Mouse (Mus musculus) liver, postnatal 0 days (tissue): Measurements from ENCODE around the gene Emc10.

ENCODE experiments used
- CTCF ChIP-seq: sonication (generic); IDR thresholded peaks from 2 replicates; pipeline ENCODE4 v1.5.1; 2016; ENCODE audit warnings: antibody characterized with exemption, low read depth
- EP300 ChIP-seq: IDR thresholded peaks from 2 replicates; pipeline ENCODE4 v1.6.1; 2016; ENCODE audit warnings: antibody characterized with exemption, low read depth, mild to moderate bottlenecking

- TF ChIP-seq CTCF (no peak), EP300 (no peak)
These were observed 3.7 kb upstream of the Emc10 start for GRCm38 (mm10) chr7:44500046-44500445.
